Mouse (Mus musculus) left cerebral cortex, postnatal 10 days (tissue): Measurements from ENCODE around the gene Ube2q2. TPM values are rescaled to one million over a fixed set of nuclear protein-coding genes. Genes with fewer than 3 reads are reported as not detected.

Experiments used
- DNase-seq, 2 experiments: peaks; one replicate each; pipeline ENCODE4 v3.0.0; 2021 to 2022; ENCODE audit warnings: low spot score in 2 of 2, mixed read lengths in 1 of 2; ENCODE audit errors: extremely low spot score in 1 of 2
- intact Hi-C: fragments of 180-260 bp; cut with DNase I; formaldehyde crosslinking; loops from one replicate; pipeline ENCODE4 v1.15.1; 2025
- total RNA-seq, 2 experiments: library from RNA; stranded (reverse); gene quantifications; 2 replicates each; pipeline ENCODE4 v1.2.3; 2021

Ube2q2 gene
- total RNA-seq, 2 experiments from 2014 or later: 45.5 to 47.8 TPM

GRCm38 (mm10) chr9:55257105-55257504, 108.5 kb downstream of the Ube2q2 start:
- no peak for DNase-seq
- intact Hi-C loops: no loop called here

Other genes starting within 250 kb of the Ube2q2 start
- gene Hykk, start 231.6 kb upstream of the Ube2q2 start, total RNA-seq: 1 to 10 TPM; 1.4 to 1.6 TPM
- 100 to 1,000 TPM; 146 to 151 TPM for gene Psma4, start 198.1 kb upstream of the Ube2q2 start, total RNA-seq
- not detected for gene AY074887, start 197.9 kb upstream of the Ube2q2 start, total RNA-seq
- 1 to 10 TPM; 5.3 TPM for gene Chrna5, start 168.0 kb upstream of the Ube2q2 start, total RNA-seq
- gene Chrna3, start 122.3 kb upstream of the Ube2q2 start, total RNA-seq: 1 to 10 TPM; 3.2 to 3.7 TPM
- under 1 TPM in 1 of 2 experiments, not detected in 1; 0.15 TPM for gene Chrnb4, start 100.1 kb upstream of the Ube2q2 start, total RNA-seq
- 10 to 100 TPM; 47.5 to 48.6 TPM for gene Fbxo22, start 60.1 kb downstream of the Ube2q2 start, total RNA-seq
- gene Nrg4, start 178.0 kb downstream of the Ube2q2 start, total RNA-seq: 1 to 10 TPM in 1 of 2 experiments, under 1 TPM in 1; 0.30 to 1.5 TPM
- 10 to 100 TPM; 13.4 to 13.6 TPM for gene Tmem266, start 178.1 kb downstream of the Ube2q2 start, total RNA-seq